Comparison of ENCODE assay signal across 8 mouse cellular contexts in genomic region chr1:74506471-74506881, GRCm38 (mm10). TPM values are rescaled to one million over a fixed set of nuclear protein-coding genes. Genes with fewer than 3 reads are reported as not detected.
DNase-seq lines count a peak whose midpoint lies in the region; ATAC-seq and TF ChIP-seq lines count a peak whose summit lies in the region.

No protein-coding gene starts in this region.

- no peaks in the 10 kb centered on the region for H3K36me3 ChIP-seq in forebrain, postnatal 0 days (ENCODE audit: insufficient read depth)
- no peaks in the 10 kb centered on the region for H3K36me3 ChIP-seq in midbrain, embryonic 11.5 days (ENCODE audit: control insufficient read depth, insufficient read depth, low read length)

- TF ChIP-seq POLR2A in brain, embryonic 14.5 days (IDR thresholded peaks at IDR 0.05; ENCODE audit: borderline replicate concordance, extremely low read depth, insufficient read depth, insufficient read length, poor library complexity, severe bottlenecking), result peak; percentile 41; the same call in 1 of the 2 replicates

- H3K9me3 ChIP-seq in forebrain, postnatal 0 days (ENCODE audit: low read length), result no peaks in the 10 kb centered on the region
- H3K9me3 ChIP-seq in midbrain, embryonic 11.5 days (ENCODE audit: control insufficient read depth, low read length), result no peaks in the 10 kb centered on the region

- H3K4me3 ChIP-seq in gastrocnemius, adult 2 months, result peak overlapping the region; percentile 93
- H3K4me3 ChIP-seq in forebrain, postnatal 0 days (ENCODE audit: low read depth, low read length), result peak overlapping the region; percentile 78
- peak overlapping the region; percentile 82 for H3K4me3 ChIP-seq in midbrain, embryonic 11.5 days (ENCODE audit: low read depth, low read length)

- H3K27ac ChIP-seq in gastrocnemius, adult 2 months, result peak overlapping the region; percentile 93
- H3K27ac ChIP-seq in forebrain, postnatal 0 days (ENCODE audit: low read depth, low read length), result peak overlapping the region; percentile 82
- peak overlapping the region; percentile 95 for H3K27ac ChIP-seq in midbrain, embryonic 11.5 days (ENCODE audit: low read depth, low read length)

- no peak for TF ChIP-seq CTCF in gastrocnemius, adult 2 months (IDR thresholded peaks at IDR 0.05)
- no peak for TF ChIP-seq CTCF in brain, embryonic 14.5 days (IDR thresholded peaks at IDR 0.05; ENCODE audit: borderline replicate concordance, extremely low read depth, insufficient read depth, insufficient read length)
- no peak for TF ChIP-seq CTCF in forebrain, postnatal 0 days (IDR thresholded peaks at IDR 0.05; ENCODE audit: low read depth)

- intact Hi-C loops in gastrocnemius, adult 2 months (cut with DNase I), result loop anchor here (5.0 kb wide), 2 partner anchors 36 to 81 kb away; partner anchors contain the start of genes Bcs1l, Plcd4, Usp37 and Zfp142

- H3K9ac ChIP-seq in forebrain, postnatal 0 days, result peak overlapping the region; percentile 90
- H3K9ac ChIP-seq in midbrain, embryonic 11.5 days (ENCODE audit: low read length), result peak overlapping the region; percentile 92

- 1% methylated on average over 34 of the region's 34 CpGs for WGBS in forebrain, postnatal 0 days
- under 1% methylated on average over 30 of the region's 34 CpGs for whole genome bisulfite sequencing in midbrain, embryonic 11.5 days

- ATAC-seq in forebrain, postnatal 0 days, result peak; percentile 5; the same call in 1 of the 2 replicates
- ATAC-seq in midbrain, embryonic 11.5 days (ENCODE audit: low FRiP score), result peak; percentile 70

- peaks cover 18% of the 10 kb centered on the region; the same call in 1 of the 2 replicates for H3K4me1 ChIP-seq in forebrain, postnatal 0 days (ENCODE audit: insufficient read depth)
- peaks cover 12% of the 10 kb centered on the region for H3K4me1 ChIP-seq in midbrain, embryonic 11.5 days (ENCODE audit: control insufficient read depth, insufficient read depth, low read length)

- H3K4me2 ChIP-seq in forebrain, postnatal 0 days (ENCODE audit: low read depth), result peak overlapping the region; percentile 77
- peak overlapping the region; percentile 89 for H3K4me2 ChIP-seq in midbrain, embryonic 11.5 days

- no peak for DNase-seq in gastrocnemius, adult 2 months
- DNase-seq in gastrocnemius, postnatal 25 days, result no peak
- peak; percentile 72 for DNase-seq in 416B (ENCODE audit: low read depth)
- peak; percentile 78 for DNase-seq in brain, embryonic 14.5 days (ENCODE audit: low read depth)
- peak; percentile 64 for DNase-seq in forebrain, postnatal 0 days
- DNase-seq in kidney, postnatal 4 days, result peak; percentile 73 to 84
- DNase-seq in midbrain, embryonic 11.5 days (ENCODE audit: low spot score, missing footprints), result peak; percentile 98
- DNase-seq in natural killer cell, adult 2 months (ENCODE audit: low spot score in 2 of 2), result no peak

- no peaks in the 10 kb centered on the region for H3K27me3 ChIP-seq in forebrain, postnatal 0 days (ENCODE audit: insufficient read depth, low read length)
- no peaks in the 10 kb centered on the region for H3K27me3 ChIP-seq in midbrain, embryonic 11.5 days (ENCODE audit: control insufficient read depth, insufficient read depth, low read length)

RNA-seq across cellular contexts. Expression of gene Cnot9, which starts 0.6 kb away (rescaled TPM):
- 10 to 100 TPM; 12.0 to 16.3 TPM for total RNA-seq in gastrocnemius, adult 2 months (2021)
- total RNA-seq in gastrocnemius, postnatal 25 days (2021), result 10 to 100 TPM; 12.3 to 12.5 TPM
- 53.1 and 56.2 TPM in 2 replicates for polyA plus RNA-seq in brain, embryonic 14.5 days (2012; rRNA removed)
- total RNA-seq in forebrain, postnatal 0 days (2014; rRNA removed), result 32.2 and 39.1 TPM in 2 replicates
- 49.0 and 52.3 TPM in 2 replicates for polyA plus RNA-seq in forebrain, postnatal 0 days (2015; fragmentation: Nextera tagmentation; extraction: Ambion mirVana)
- 100.0 and 107 TPM in 2 replicates for polyA plus RNA-seq in midbrain, embryonic 11.5 days (2014; fragmentation: Nextera tagmentation; extraction: Ambion mirVana)

RNA-seq across cellular contexts. Expression of gene Plcd4, which starts 36.2 kb away (rescaled TPM):
- 100 to 1,000 TPM in 1 of 2 experiments, 10 to 100 TPM in 1; 67.8 to 126 TPM for total RNA-seq in gastrocnemius, adult 2 months (2021)
- 10 to 100 TPM; 43.2 to 72.4 TPM for total RNA-seq in gastrocnemius, postnatal 25 days (2021)
- polyA plus RNA-seq in brain, embryonic 14.5 days (2012; rRNA removed), result 3.2 and 3.8 TPM in 2 replicates
- total RNA-seq in forebrain, postnatal 0 days (2014; rRNA removed), result 5.3 and 5.8 TPM in 2 replicates
- polyA plus RNA-seq in forebrain, postnatal 0 days (2015; fragmentation: Nextera tagmentation; extraction: Ambion mirVana), result 3.4 and 6.0 TPM in 2 replicates
- 1.2 and 1.4 TPM in 2 replicates for polyA plus RNA-seq in midbrain, embryonic 11.5 days (2014; fragmentation: Nextera tagmentation; extraction: Ambion mirVana)

RNA-seq across cellular contexts. Expression of gene Usp37, which starts 37.6 kb away (rescaled TPM):
- 1 to 10 TPM; 8.7 to 9.0 TPM for total RNA-seq in gastrocnemius, adult 2 months (2021)
- total RNA-seq in gastrocnemius, postnatal 25 days (2021), result 1 to 10 TPM; 6.8 to 8.3 TPM
- polyA plus RNA-seq in brain, embryonic 14.5 days (2012; rRNA removed), result 12.0 and 15.5 TPM in 2 replicates
- 30.2 and 32.8 TPM in 2 replicates for total RNA-seq in forebrain, postnatal 0 days (2014; rRNA removed)
- polyA plus RNA-seq in forebrain, postnatal 0 days (2015; fragmentation: Nextera tagmentation; extraction: Ambion mirVana), result 11.8 and 17.6 TPM in 2 replicates
- 46.9 and 52.3 TPM in 2 replicates for polyA plus RNA-seq in midbrain, embryonic 11.5 days (2014; fragmentation: Nextera tagmentation; extraction: Ambion mirVana)

Comparison
In these comparisons a context has a peak if more than half of its experiments do, and no peak if none do; other contexts are left out.
1. DNase-seq: peak in 416B (single experiment), brain, embryonic 14.5 days (single experiment), forebrain, postnatal 0 days (single experiment), kidney, postnatal 4 days (2 of 2) and midbrain, embryonic 11.5 days (single experiment); none in gastrocnemius, adult 2 months (single experiment), gastrocnemius, postnatal 25 days (single experiment) and natural killer cell, adult 2 months (0 of 2).
2. Peak in every context shown above with its lines, with median percentiles within 50 percentile points of each other: H3K27ac ChIP-seq and H3K4me3 ChIP-seq.